Mouse (Mus musculus): Measurements from ENCODE around the gene Zcchc12.
A peak's percentile ranks its signal among the peaks of the same experiment; 100 is the strongest.

The Zcchc12 gene

GRCm38 (mm10) chrX:36195736-36196525 lies at the start of gene Zcchc12:
Gene Zcchc12, plus strand, starts transcription at chrX:36195904.
- no peak for DNase-seq (ENCODE audit: low spot score in 2 of 2)

GRCm38 (mm10) chrX:36146746-36147145 lies 49.0 kb upstream of the Zcchc12 start:
- no peak for DNase-seq (ENCODE audit: low spot score in 2 of 2)

- no peak for DNase-seq (ENCODE audit: low spot score in 2 of 2)
These were observed 45.6 kb upstream of the Zcchc12 start for GRCm38 (mm10) chrX:36150100-36150499.

GRCm38 (mm10) chrX:36156677-36157076 lies 39.0 kb upstream of the Zcchc12 start:
- no peak for DNase-seq (ENCODE audit: low spot score in 2 of 2)

GRCm38 (mm10) chrX:36161567-36161966 lies 34.1 kb upstream of the Zcchc12 start:
- no peak for DNase-seq (ENCODE audit: low spot score in 2 of 2)

GRCm38 (mm10) chrX:36183625-36184024 lies 12.1 kb upstream of the Zcchc12 start:
- DNase-seq (ENCODE audit: low spot score in 2 of 2), result peak in 1 of 2 experiments; percentile 58

- DNase-seq (ENCODE audit: low spot score in 2 of 2), result no peak
These were observed 9.7 kb upstream of the Zcchc12 start for GRCm38 (mm10) chrX:36186036-36186435.

- DNase-seq (ENCODE audit: low spot score in 2 of 2), result no peak
These were observed 9.3 kb upstream of the Zcchc12 start for GRCm38 (mm10) chrX:36186443-36186842.

- no peak for DNase-seq (ENCODE audit: low spot score in 2 of 2)
These were observed 1.8 kb upstream of the Zcchc12 start for GRCm38 (mm10) chrX:36193951-36194350.

- DNase-seq (ENCODE audit: low spot score in 2 of 2), result no peak
These were observed 13.8 kb downstream of the Zcchc12 start for GRCm38 (mm10) chrX:36209554-36209953.

- no peak for DNase-seq (ENCODE audit: low spot score in 2 of 2)
These were observed 15.5 kb downstream of the Zcchc12 start for GRCm38 (mm10) chrX:36211216-36211615.

GRCm38 (mm10) chrX:36221366-36221765 lies 25.7 kb downstream of the Zcchc12 start:
- peak in 1 of 2 experiments; percentile 13 for DNase-seq (ENCODE audit: low spot score in 2 of 2)

GRCm38 (mm10) chrX:36225777-36226176 lies 30.1 kb downstream of the Zcchc12 start:
- DNase-seq (ENCODE audit: low spot score in 2 of 2), result peak; percentile 30 to 72

GRCm38 (mm10) chrX:36226577-36226976 lies 30.9 kb downstream of the Zcchc12 start:
- DNase-seq (ENCODE audit: low spot score in 2 of 2), result peak in 1 of 2 experiments; percentile 29

GRCm38 (mm10) chrX:36228861-36229260 lies 33.2 kb downstream of the Zcchc12 start:
- no peak for DNase-seq (ENCODE audit: low spot score in 2 of 2)

- no peak for DNase-seq (ENCODE audit: low spot score in 2 of 2)
These were observed 33.6 kb downstream of the Zcchc12 start for GRCm38 (mm10) chrX:36229273-36229672.

- DNase-seq (ENCODE audit: low spot score in 2 of 2), result no peak
These were observed 39.9 kb downstream of the Zcchc12 start for GRCm38 (mm10) chrX:36235652-36236051.

Measured in spleen, postnatal 10 days (tissue).